11 mouse cellular contexts compared by ENCODE assay signal in the genomic region with DNA sequence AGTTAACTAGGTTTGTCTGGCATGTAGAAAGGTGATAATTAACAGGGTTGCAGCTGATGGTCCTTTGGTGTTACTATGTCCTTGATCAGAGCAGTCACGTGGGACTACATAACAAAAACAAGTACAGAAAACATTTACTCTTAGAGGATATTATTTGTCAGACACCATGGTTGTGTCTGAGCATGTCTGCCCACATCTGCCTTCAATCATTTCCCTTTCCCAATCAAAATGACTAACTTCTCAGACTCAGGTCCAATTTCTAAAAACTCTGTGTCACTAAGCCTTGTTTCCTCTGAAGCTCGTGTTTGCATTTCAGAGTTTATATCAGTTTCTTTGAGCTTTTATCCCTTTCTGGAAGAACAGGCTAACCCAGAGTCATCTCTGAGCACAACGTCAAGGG.
"Had no signal": no experiment of that assay in that cellular context is flagged by ENCODE, and none has a peak within 500 bp of the region (broad histone marks: within the 10 kb centered on the region; RNA-seq: fewer than 3 reads in every experiment).

No protein-coding gene starts in this region.

- H3K4me1 ChIP-seq: kidney, embryonic 15.5 days; limb, embryonic 15.5 days; liver, embryonic 13.5 days; midbrain, embryonic 15.5 days; neural tube, embryonic 12.5 days had no signal

- H3K9me3 ChIP-seq: kidney, embryonic 15.5 days; limb, embryonic 15.5 days; liver, embryonic 13.5 days; midbrain, embryonic 15.5 days; neural tube, embryonic 12.5 days had no signal

- H3K36me3 ChIP-seq: kidney, embryonic 15.5 days; limb, embryonic 15.5 days; liver, embryonic 13.5 days; midbrain, embryonic 15.5 days; neural tube, embryonic 12.5 days had no signal

- H3K9ac ChIP-seq: kidney, embryonic 15.5 days; limb, embryonic 15.5 days; liver, embryonic 13.5 days; liver, postnatal 0 days; midbrain, embryonic 15.5 days; neural tube, embryonic 12.5 days had no signal

- H3K27ac ChIP-seq: kidney, embryonic 15.5 days; limb, embryonic 15.5 days; liver, embryonic 13.5 days; midbrain, embryonic 15.5 days; neural tube, embryonic 12.5 days had no signal

- DNase-seq: layer of hippocampus, adult 9-11 months; layer of hippocampus, postnatal 36 days; liver, embryonic 13.5 days; liver, postnatal 0 days; spleen, adult 18-20 months; thymus, adult 18-20 months; thymus, postnatal 14 days had no signal

- H3K4me3 ChIP-seq: kidney, embryonic 15.5 days; limb, embryonic 15.5 days; liver, embryonic 13.5 days; midbrain, embryonic 15.5 days; neural tube, embryonic 12.5 days had no signal

- ATAC-seq: liver, postnatal 0 days; midbrain, embryonic 15.5 days had no signal

- H3K4me2 ChIP-seq: kidney, embryonic 15.5 days; limb, embryonic 15.5 days; liver, embryonic 13.5 days; midbrain, embryonic 15.5 days; neural tube, embryonic 12.5 days had no signal

- H3K27me3 ChIP-seq: kidney, embryonic 15.5 days; limb, embryonic 15.5 days; liver, embryonic 13.5 days; midbrain, embryonic 15.5 days; neural tube, embryonic 12.5 days had no signal
